Mouse (Mus musculus): Measurements from ENCODE around the gene Acsbg2. TPM values are rescaled to one million over a fixed set of nuclear protein-coding genes. Genes with fewer than 3 reads are reported as not detected.
"Not testable (repeated sequence)": the region's sequence is repeated elsewhere in the genome, so short reads cannot be mapped to it uniquely, and the experiment has no call there.

Gene Acsbg2
- not detected in 2 replicates for polyA plus RNA-seq (2012; ENCODE audit: insufficient read depth, insufficient read length, low replicate concordance, missing spikeins)

DNA sequence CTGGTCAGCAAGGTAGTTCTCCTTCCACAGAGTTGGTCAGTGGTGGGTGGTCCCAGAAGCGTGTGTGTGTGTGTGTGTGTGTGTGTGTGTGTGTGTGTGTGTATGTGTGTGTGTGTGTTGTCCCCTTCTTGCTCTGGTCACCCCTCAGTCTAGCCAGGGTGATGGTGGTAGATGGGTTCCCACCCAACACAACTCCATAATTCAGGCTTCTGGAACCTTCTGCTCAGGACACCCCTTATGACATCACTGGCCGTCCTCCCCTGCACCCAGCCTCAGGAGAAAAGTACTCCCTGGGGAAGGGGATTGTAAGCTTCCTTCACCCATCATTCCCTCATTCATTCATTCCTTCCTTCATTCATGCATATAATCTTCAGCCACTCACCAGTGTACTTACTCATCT lies at the start of gene Acsbg2:
Gene Acsbg2 (minus strand): TSS at position 211 of the 400 bp plus-strand sequence.
- 95% methylated on average over 2 of the region's 2 CpGs for WGBS
- no peaks in the 10 kb centered on the region for H3K4me1 ChIP-seq (ENCODE audit: control insufficient read depth, insufficient read depth, low read length)
- no peak within 1 kb of the TSS for H3K4me3 ChIP-seq (ENCODE audit: insufficient read depth, low read depth, low read length)
- H3K27ac ChIP-seq (ENCODE audit: insufficient read depth, low read depth, low read length), result no peak within 1 kb of the TSS
- TF ChIP-seq CTCF (IDR thresholded peaks at IDR 0.05; ENCODE audit: insufficient read depth, low read depth, low read length) (no peak), POLR2A (IDR thresholded peaks at IDR 0.05; ENCODE audit: insufficient read depth, low read depth, low read length) (no peak)

DNA sequence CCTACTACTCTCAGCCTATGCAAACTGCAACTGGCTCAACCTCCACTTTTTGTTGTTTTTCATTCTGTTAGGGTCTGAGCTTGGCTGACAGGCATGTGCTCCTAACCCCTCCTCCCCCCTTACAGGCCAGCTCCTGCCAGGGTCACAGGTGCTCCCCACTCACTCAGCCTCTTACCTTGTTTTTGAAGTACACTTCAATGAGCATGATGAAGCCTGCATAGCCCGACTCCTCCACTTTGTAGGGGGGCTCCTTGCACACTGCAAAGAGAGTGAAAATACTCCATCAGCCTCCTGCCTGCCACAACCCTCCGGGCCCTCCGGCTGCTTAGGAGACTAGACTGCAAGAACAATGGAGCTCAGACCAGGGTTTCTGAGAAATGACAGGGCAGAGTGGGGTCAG lies 45.5 kb upstream of the Acsbg2 start:
- no peak overlapping the region for H3K27ac ChIP-seq (ENCODE audit: insufficient read depth, low read depth, low read length)
- no peak overlapping the region for H3K4me3 ChIP-seq (ENCODE audit: insufficient read depth, low read depth, low read length)
- WGBS, result 80% methylated on average over 3 of the region's 3 CpGs
- TF ChIP-seq POLR2A (IDR thresholded peaks at IDR 0.05; ENCODE audit: insufficient read depth, low read depth, low read length) (no peak), CTCF (IDR thresholded peaks at IDR 0.05; ENCODE audit: insufficient read depth, low read depth, low read length) (no peak)
- H3K4me1 ChIP-seq (ENCODE audit: control insufficient read depth, insufficient read depth, low read length), result peaks cover 7% of the 10 kb centered on the region; the same call in 1 of the 2 replicates

- TF ChIP-seq POLR2A (IDR thresholded peaks at IDR 0.05; ENCODE audit: insufficient read depth, low read depth, low read length), result no peak
- TF ChIP-seq CTCF (IDR thresholded peaks at IDR 0.05; ENCODE audit: insufficient read depth, low read depth, low read length), result no peak
- Histone ChIP-seq H3K27ac (ENCODE audit: insufficient read depth, low read depth, low read length) (no peak overlapping the region), H3K4me3 (ENCODE audit: insufficient read depth, low read depth, low read length) (no peak overlapping the region), H3K4me1 (ENCODE audit: control insufficient read depth, insufficient read depth, low read length) (peaks cover 7% of the 10 kb centered on the region; the same call in 1 of the 2 replicates)
- WGBS, result 62% methylated on average over 2 of the region's 2 CpGs
Measured at GRCm38 (mm10) chr17:56917166-56917565, 42.9 kb upstream of the Acsbg2 start.

DNA sequence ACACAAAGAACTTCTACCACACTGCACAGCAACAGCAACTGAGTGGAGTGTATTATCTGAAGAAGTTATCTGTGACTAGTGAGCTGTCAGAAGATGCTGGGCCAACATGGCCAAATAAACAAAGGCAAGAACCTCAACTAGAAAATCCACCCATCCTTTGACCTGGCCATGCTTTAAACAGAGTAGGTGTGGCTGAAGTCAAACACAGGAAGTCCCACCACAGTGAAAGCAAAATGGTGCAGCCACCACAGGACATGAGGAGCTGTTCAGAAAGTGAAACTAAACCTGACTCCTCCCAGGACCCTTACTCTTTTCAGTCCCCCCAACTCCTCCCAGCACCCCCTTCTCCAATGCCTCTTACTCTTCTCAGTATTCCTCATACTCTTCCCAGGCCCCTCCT lies 39.2 kb upstream of the Acsbg2 start:
- Histone ChIP-seq H3K27ac (ENCODE audit: insufficient read depth, low read depth, low read length) (no peak overlapping the region), H3K4me1 (ENCODE audit: control insufficient read depth, insufficient read depth, low read length) (peaks cover 11% of the 10 kb centered on the region; the same call in 1 of the 2 replicates), H3K4me3 (ENCODE audit: insufficient read depth, low read depth, low read length) (no peak overlapping the region)
- TF ChIP-seq POLR2A (IDR thresholded peaks at IDR 0.05; ENCODE audit: insufficient read depth, low read depth, low read length) (no peak), CTCF (IDR thresholded peaks at IDR 0.05; ENCODE audit: insufficient read depth, low read depth, low read length) (no peak)

- Histone ChIP-seq H3K4me1 (ENCODE audit: control insufficient read depth, insufficient read depth, low read length) (peaks cover 15% of the 10 kb centered on the region; the same call in 1 of the 2 replicates), H3K27ac (ENCODE audit: insufficient read depth, low read depth, low read length) (no peak overlapping the region), H3K4me3 (ENCODE audit: insufficient read depth, low read depth, low read length) (no peak overlapping the region)
- 92% methylated on average over 3 of the region's 3 CpGs for WGBS
- no peak for TF ChIP-seq POLR2A (IDR thresholded peaks at IDR 0.05; ENCODE audit: insufficient read depth, low read depth, low read length)
- TF ChIP-seq CTCF (IDR thresholded peaks at IDR 0.05; ENCODE audit: insufficient read depth, low read depth, low read length), result no peak
Measured at GRCm38 (mm10) chr17:56913023-56913422, 38.8 kb upstream of the Acsbg2 start.

DNA sequence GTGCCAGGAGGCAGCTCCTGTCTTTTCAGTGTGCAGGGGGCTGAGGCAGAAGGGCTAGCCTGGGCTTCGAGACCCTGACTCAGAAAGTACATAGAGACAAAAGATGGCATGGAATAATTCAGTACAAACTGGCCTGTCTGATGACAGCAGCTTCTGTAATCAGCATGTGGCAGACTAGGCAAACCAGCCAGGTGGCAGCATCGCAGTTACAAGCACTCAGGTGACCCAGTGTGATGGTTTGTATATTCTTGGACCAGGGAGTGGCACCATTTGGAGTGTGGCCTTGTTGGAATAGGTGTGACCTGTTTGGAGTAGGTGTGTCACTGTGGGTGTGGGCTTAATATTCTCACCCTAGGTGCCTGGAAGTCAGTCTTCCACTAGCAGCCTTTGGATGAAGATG lies 35.5 kb upstream of the Acsbg2 start:
- H3K4me3 ChIP-seq (ENCODE audit: insufficient read depth, low read depth, low read length); H3K27ac ChIP-seq (ENCODE audit: insufficient read depth, low read depth, low read length): not testable (repeated sequence)
- WGBS, result 61% methylated on average over 2 of the region's 2 CpGs
- H3K4me1 ChIP-seq (ENCODE audit: control insufficient read depth, insufficient read depth, low read length), result peaks cover 18% of the 10 kb centered on the region

DNA sequence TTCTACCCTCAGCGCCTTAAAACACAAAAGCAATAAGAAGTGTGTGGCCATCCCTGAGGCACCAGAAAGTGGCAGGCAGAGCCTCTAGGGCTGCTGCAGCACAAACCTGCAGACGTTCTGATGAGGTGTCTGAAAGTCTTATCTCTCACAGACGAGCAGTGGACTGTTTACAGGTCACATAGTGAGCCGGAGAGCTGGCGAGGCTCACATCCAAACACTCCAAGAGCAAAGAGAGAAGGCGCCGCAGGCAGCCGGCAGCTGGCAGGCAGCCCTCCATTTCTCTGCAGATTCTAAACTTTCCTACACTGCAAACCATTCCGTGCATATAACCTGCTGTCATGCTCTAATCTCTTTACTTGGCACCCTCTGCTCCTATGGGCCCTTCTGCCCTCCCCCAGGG lies 33.6 kb upstream of the Acsbg2 start:
- H3K27ac ChIP-seq (ENCODE audit: insufficient read depth, low read depth, low read length), result no peak overlapping the region
- 48% methylated on average over 9 of the region's 9 CpGs for WGBS
- H3K4me1 ChIP-seq (ENCODE audit: control insufficient read depth, insufficient read depth, low read length), result peaks cover 20% of the 10 kb centered on the region
- TF ChIP-seq CTCF (IDR thresholded peaks at IDR 0.05; ENCODE audit: insufficient read depth, low read depth, low read length) (no peak), POLR2A (IDR thresholded peaks at IDR 0.05; ENCODE audit: insufficient read depth, low read depth, low read length) (no peak)
- no peak overlapping the region for H3K4me3 ChIP-seq (ENCODE audit: insufficient read depth, low read depth, low read length)

- 85% methylated on average over 5 of the region's 5 CpGs for WGBS
- Histone ChIP-seq H3K4me1 (ENCODE audit: control insufficient read depth, insufficient read depth, low read length) (peaks cover 25% of the 10 kb centered on the region), H3K4me3 (ENCODE audit: insufficient read depth, low read depth, low read length) (no peak overlapping the region), H3K27ac (ENCODE audit: insufficient read depth, low read depth, low read length) (no peak overlapping the region)
- TF ChIP-seq POLR2A (IDR thresholded peaks at IDR 0.05; ENCODE audit: insufficient read depth, low read depth, low read length) (no peak), CTCF (IDR thresholded peaks at IDR 0.05; ENCODE audit: insufficient read depth, low read depth, low read length) (no peak)
Measured at GRCm38 (mm10) chr17:56907096-56907495, 32.8 kb upstream of the Acsbg2 start.

GRCm38 (mm10) chr17:56906166-56906565 lies 31.9 kb upstream of the Acsbg2 start:
- TF ChIP-seq CTCF (IDR thresholded peaks at IDR 0.05; ENCODE audit: insufficient read depth, low read depth, low read length) (no peak), POLR2A (IDR thresholded peaks at IDR 0.05; ENCODE audit: insufficient read depth, low read depth, low read length) (no peak)
- H3K4me3 ChIP-seq (ENCODE audit: insufficient read depth, low read depth, low read length), result no peak overlapping the region
- peaks cover 26% of the 10 kb centered on the region for H3K4me1 ChIP-seq (ENCODE audit: control insufficient read depth, insufficient read depth, low read length)
- no peak overlapping the region for H3K27ac ChIP-seq (ENCODE audit: insufficient read depth, low read depth, low read length)
- 93% methylated on average over 3 of the region's 3 CpGs for WGBS

- 72% methylated on average over 5 of the region's 5 CpGs for WGBS
- Histone ChIP-seq H3K4me3 (ENCODE audit: insufficient read depth, low read depth, low read length) (no peak overlapping the region), H3K27ac (ENCODE audit: insufficient read depth, low read depth, low read length) (no peak overlapping the region; the same call in 1 of the 2 replicates), H3K4me1 (ENCODE audit: control insufficient read depth, insufficient read depth, low read length) (peaks cover 31% of the 10 kb centered on the region)
- TF ChIP-seq CTCF (IDR thresholded peaks at IDR 0.05; ENCODE audit: insufficient read depth, low read depth, low read length), result no peak
- TF ChIP-seq POLR2A (IDR thresholded peaks at IDR 0.05; ENCODE audit: insufficient read depth, low read depth, low read length), result no peak
Measured at GRCm38 (mm10) chr17:56902698-56903097, 28.5 kb upstream of the Acsbg2 start.
